Mouse (Mus musculus) CH12.LX (cell line): ENCODE measurements around the gene Pou4f2. TPM values are rescaled to one million over a fixed set of nuclear protein-coding genes. Genes with fewer than 3 reads are reported as not detected.

Experiments used
- DNase-seq: peaks from one replicate; pipeline ENCODE4 v3.0.0-alpha.2; 2013; ENCODE audit errors: extremely low read depth
- H3K27ac ChIP-seq: 2 replicates; pipeline ENCODE4 v1.5.1; 2012; ENCODE audit warnings: low read depth, mild to moderate bottlenecking, control low read depth, moderate library complexity; ENCODE audit not compliant: insufficient read depth
- H3K27me3 ChIP-seq: replicated peaks from 2 replicates; pipeline ENCODE3; 2012; ENCODE audit warnings: inconsistent platforms
- H3K36me3 ChIP-seq, 2 experiments: replicated peaks in 1 of 2; 2 replicates each; pipeline versions ENCODE3 to v1.6.1; 2012; ENCODE audit warnings: inconsistent platforms in 1 of 2, low read length in 1 of 2, mild to moderate bottlenecking in 1 of 2, mixed read lengths in 1 of 2, moderate library complexity in 1 of 2; ENCODE audit not compliant: control insufficient read depth in 1 of 2, insufficient read depth in 1 of 2
- H3K4me1 ChIP-seq, 2 experiments: 2 replicates each; pipeline ENCODE4 v1.6.1; 2012; ENCODE audit warnings: inconsistent platforms in 1 of 2, moderate library complexity in 1 of 2; ENCODE audit not compliant: insufficient read depth in 2 of 2, control insufficient read depth in 1 of 2
- H3K4me2 ChIP-seq: 2 replicates; pipeline ENCODE4 v1.6.1; 2012; ENCODE audit warnings: low read depth, mild to moderate bottlenecking, control low read depth; ENCODE audit not compliant: poor library complexity, insufficient read depth, severe bottlenecking
- H3K4me3 ChIP-seq, 3 experiments: fragments of 150-350 bp in 1 of 3; sonication (generic) in 1 of 3; replicated peaks in 1 of 3; 2 replicates each; pipeline versions ENCODE3 to v1.5.1; 2011 to 2012; ENCODE audit warnings: low read depth in 2 of 3, low read length in 2 of 3, mild to moderate bottlenecking in 2 of 3, moderate library complexity in 2 of 3, control low read depth in 1 of 3, improper control_type of control experiment in 1 of 3, inconsistent platforms in 1 of 3, mixed read lengths in 1 of 3; ENCODE audit not compliant: poor library complexity in 1 of 3
- H3K79me2 ChIP-seq: replicated peaks from 2 replicates; pipeline ENCODE4 v1.6.1; 2012; ENCODE audit warnings: mild to moderate bottlenecking, moderate library complexity; ENCODE audit not compliant: control insufficient read depth, poor library complexity, insufficient read depth, severe bottlenecking; ENCODE audit errors: extremely low read depth
- H3K9ac ChIP-seq: 2 replicates; pipeline ENCODE4 v1.6.1; 2012; ENCODE audit warnings: low read depth, mild to moderate bottlenecking, control low read depth, moderate library complexity; ENCODE audit not compliant: insufficient read depth
- H3K9me3 ChIP-seq: replicated peaks from 2 replicates; pipeline ENCODE3; 2012; ENCODE audit warnings: low read length, inconsistent platforms, mixed read lengths
- CHD1 ChIP-seq: IDR thresholded peaks from 2 replicates; pipeline ENCODE4 v1.6.1; 2012; ENCODE audit warnings: low read depth, low read length, improper control_type of control experiment, inconsistent platforms
- CTCF ChIP-seq, 2 experiments: IDR thresholded peaks in 1 of 2; conservative IDR thresholded peaks in 1 of 2; 2 replicates each; pipeline ENCODE4 v1.5.1; 2011 to 2012; ENCODE audit warnings: low read depth in 2 of 2, low read length in 2 of 2, improper control_type of control experiment in 1 of 2, inconsistent platforms in 1 of 2, mild to moderate bottlenecking in 1 of 2, moderate library complexity in 1 of 2
- E2F4 ChIP-seq: IDR thresholded peaks from 2 replicates; pipeline ENCODE4 v1.6.1; 2011; ENCODE audit warnings: low read depth, low read length, improper control_type of control experiment; ENCODE audit not compliant: insufficient replicate concordance
- ELF1 ChIP-seq: IDR thresholded peaks from 2 replicates; pipeline ENCODE4 v1.6.1; 2014; ENCODE audit warnings: low read depth, mild to moderate bottlenecking, inconsistent platforms, low read length, improper control_type of control experiment
- EP300 ChIP-seq: IDR thresholded peaks from 2 replicates; pipeline ENCODE4 v1.6.1; 2011; ENCODE audit warnings: low read length, improper control_type of control experiment
- ETS1 ChIP-seq: conservative IDR thresholded peaks from 2 replicates; pipeline ENCODE4 v1.6.1; 2012; ENCODE audit warnings: low read depth, mild to moderate bottlenecking, inconsistent platforms, low read length, improper control_type of control experiment, moderate library complexity
- GABPA ChIP-seq: IDR thresholded peaks from 2 replicates; pipeline ENCODE4 v1.6.1; 2012; ENCODE audit warnings: low read depth, low read length, improper control_type of control experiment, inconsistent platforms; ENCODE audit not compliant: insufficient replicate concordance
- HCFC1 ChIP-seq: IDR thresholded peaks from 2 replicates; pipeline ENCODE4 v1.6.1; 2012; ENCODE audit warnings: low read depth, mild to moderate bottlenecking, inconsistent platforms, low read length, improper control_type of control experiment
- IRF4 ChIP-seq: IDR thresholded peaks from 2 replicates; pipeline ENCODE4 v1.6.1; 2014; ENCODE audit warnings: low read depth, mild to moderate bottlenecking, inconsistent platforms, low read length, improper control_type of control experiment
- JUN ChIP-seq: IDR thresholded peaks from 2 replicates; pipeline ENCODE4 v1.6.1; 2011; ENCODE audit warnings: low read depth, mild to moderate bottlenecking, low read length, improper control_type of control experiment, moderate library complexity; ENCODE audit not compliant: insufficient read depth
- MAFK ChIP-seq: IDR thresholded peaks from 2 replicates; pipeline ENCODE4 v1.6.1; 2011; ENCODE audit warnings: low read length, improper control_type of control experiment; ENCODE audit not compliant: insufficient replicate concordance
- MAX ChIP-seq: IDR thresholded peaks from 2 replicates; pipeline ENCODE4 v1.6.1; 2011; ENCODE audit warnings: low read length, improper control_type of control experiment
- MAZ ChIP-seq: IDR thresholded peaks from 2 replicates; pipeline ENCODE4 v1.6.1; 2012; ENCODE audit warnings: low read depth, mild to moderate bottlenecking, inconsistent platforms, low read length, improper control_type of control experiment, moderate library complexity
- MXI1 ChIP-seq: IDR thresholded peaks from 2 replicates; pipeline ENCODE4 v1.6.1; 2011; ENCODE audit warnings: mild to moderate bottlenecking, low read depth, low read length, improper control_type of control experiment
- MYC ChIP-seq: IDR thresholded peaks from 2 replicates; pipeline ENCODE4 v1.6.1; 2011; ENCODE audit warnings: low read depth, mild to moderate bottlenecking, improper control_type of control experiment, low read length
- NELFE ChIP-seq: IDR thresholded peaks from 2 replicates; pipeline ENCODE4 v1.6.1; 2011; ENCODE audit warnings: low read depth, low read length, improper control_type of control experiment
- NRF1 ChIP-seq: IDR thresholded peaks from 2 replicates; pipeline ENCODE4 v1.6.1; 2014; ENCODE audit warnings: low read depth, mild to moderate bottlenecking, inconsistent platforms, low read length, improper control_type of control experiment, moderate library complexity
- PAX5 ChIP-seq: IDR thresholded peaks from 2 replicates; pipeline ENCODE4 v1.6.1; 2012; ENCODE audit warnings: low read length, inconsistent platforms, mixed read lengths
- POLR2AphosphoS2 ChIP-seq: IDR thresholded peaks from 2 replicates; pipeline ENCODE4 v1.6.1; 2011; ENCODE audit warnings: low read depth, low read length, improper control_type of control experiment
- RAD21 ChIP-seq: IDR thresholded peaks from 2 replicates; pipeline ENCODE4 v1.6.1; 2011; ENCODE audit warnings: low read depth, mild to moderate bottlenecking, low read length, improper control_type of control experiment, moderate library complexity
- SIN3A ChIP-seq: IDR thresholded peaks from 2 replicates; pipeline ENCODE4 v1.6.1; 2012; ENCODE audit warnings: low read length, improper control_type of control experiment, inconsistent platforms
- SMC3 ChIP-seq: IDR thresholded peaks from 2 replicates; pipeline ENCODE4 v1.6.1; 2011; ENCODE audit warnings: low read depth, low read length, improper control_type of control experiment
- TBP ChIP-seq: conservative IDR thresholded peaks from 2 replicates; pipeline ENCODE4 v1.6.1; 2011; ENCODE audit warnings: low read depth, low read length, improper control_type of control experiment
- TCF12 ChIP-seq: IDR thresholded peaks from 2 replicates; pipeline ENCODE4 v1.6.1; 2014; ENCODE audit warnings: low read depth, mild to moderate bottlenecking, inconsistent platforms, low read length, improper control_type of control experiment
- USF1 ChIP-seq: IDR thresholded peaks from 2 replicates; pipeline ENCODE4 v1.6.1; 2014; ENCODE audit warnings: low read depth, mild to moderate bottlenecking, inconsistent platforms, low read length, improper control_type of control experiment
- USF2 ChIP-seq: conservative IDR thresholded peaks from 2 replicates; pipeline ENCODE4 v1.6.1; 2011; ENCODE audit warnings: low read depth, low read length, improper control_type of control experiment
- ZC3H11A ChIP-seq: IDR thresholded peaks from 2 replicates; pipeline ENCODE4 v1.6.1; 2012; ENCODE audit warnings: low read depth, mild to moderate bottlenecking, inconsistent platforms, low read length, improper control_type of control experiment
- ZKSCAN1 ChIP-seq: IDR thresholded peaks from 2 replicates; pipeline ENCODE4 v1.6.1; 2012; ENCODE audit warnings: low read depth, inconsistent platforms, low read length, improper control_type of control experiment, borderline replicate concordance
- ZNF384 ChIP-seq: IDR thresholded peaks from 2 replicates; pipeline ENCODE4 v1.6.1; 2012; ENCODE audit warnings: low read depth, low read length, improper control_type of control experiment, inconsistent platforms
- dilution Hi-C: fragments of 300-500 bp; cut with MboI; formaldehyde crosslinking; loops from 2 replicates; pipeline ENCODE4 v1.14.3; 2020; ENCODE audit warnings: low sequenced_read_pairs; ENCODE audit not compliant: extremely low pct_unique_long_range_greater_than_20kb, extremely low pct_ligation_motif_present
- in situ Hi-C: fragments of 300-500 bp; cut with MboI; formaldehyde crosslinking; loops from 3 replicates; pipeline ENCODE4 v1.14.3; 2019; ENCODE audit warnings: low sequenced_read_pairs, low pct_ligation_motif_present, low pct_unique_long_range_greater_than_20kb, mixed read lengths
- polyA plus RNA-seq: library from polyadenylated mRNA; unstranded; fragments of >175 nt; gene quantifications from 2 replicates; pipeline ENCODE4 v1.2.1, GENCODE M21; 2012; ENCODE audit warnings: low read depth; ENCODE audit not compliant: insufficient read length
- total RNA-seq, 2 experiments: library from RNA; depleted of rRNA; stranded (reverse); fragments of 300-350 nt in 1 of 2; fragments of >200 nt in 1 of 2; gene quantifications; 2 replicates each; pipeline ENCODE4 v1.2.3; 2012 to 2014

The Pou4f2 gene
- total and polyA plus RNA-seq, 3 experiments = not detected

GRCm38 (mm10) chr8:78426455-78426854, 10.0 kb downstream of the Pou4f2 start:
- no peak for DNase-seq
- TF ChIP-seq ZNF384 (no peak), ETS1 (no peak), RAD21 (no peak), ZC3H11A (no peak), NELFE (no peak), MAFK (no peak), MYC (no peak), USF1 (no peak), JUN (no peak), IRF4 (no peak), E2F4 (no peak), ELF1 (no peak), USF2 (no peak), MXI1 (no peak), CHD1 (no peak), POLR2AphosphoS2 (no peak), NRF1 (no peak), MAX (no peak), TBP (no peak), TCF12 (no peak)
- no peaks in the 10 kb centered on the region for H3K9me3 ChIP-seq
- H3K79me2 ChIP-seq = no peaks in the 10 kb centered on the region
- in situ Hi-C loops (no loop called here), dilution Hi-C loops (no loop called here)
- H3K4me2 ChIP-seq = no peak overlapping the region
- H3K36me3 ChIP-seq = no peaks in the 10 kb centered on the region
- no peaks in the 10 kb centered on the region for H3K27me3 ChIP-seq
- H3K27ac ChIP-seq = no peak overlapping the region
- no peak overlapping the region for H3K9ac ChIP-seq
- no peak overlapping the region for H3K4me3 ChIP-seq
- H3K4me1 ChIP-seq = peaks cover 0 to 6% of the 10 kb centered on the region in 2 experiments; a peak in 2 of 4 replicates

DNA sequence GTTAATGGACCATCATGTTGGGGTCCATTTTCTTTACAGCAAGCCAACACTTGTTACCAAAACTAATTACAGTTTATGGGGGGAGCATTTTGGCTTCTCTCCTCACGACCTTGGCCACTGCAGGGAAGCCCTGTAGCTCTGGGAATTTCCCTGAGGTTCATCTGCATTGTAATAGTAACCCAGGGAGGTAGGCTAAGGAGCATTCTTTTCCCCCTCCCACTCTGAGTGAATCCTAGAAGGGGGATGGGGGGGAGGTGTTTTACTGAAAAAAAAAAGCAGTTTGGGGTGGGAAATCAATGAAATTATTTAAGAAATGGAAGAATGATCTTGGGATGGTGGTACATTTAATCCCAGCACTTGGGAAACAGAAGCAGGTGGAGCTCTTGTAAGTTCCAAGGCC, 12.5 kb downstream of the Pou4f2 start:
- Histone ChIP-seq H3K4me1 (peaks cover 0 to 6% of the 10 kb centered on the region in 2 experiments; a peak in 2 of 4 replicates), H3K27ac (no peak overlapping the region), H3K36me3 (no peaks in the 10 kb centered on the region), H3K4me3 (no peak overlapping the region), H3K4me2 (no peak overlapping the region), H3K79me2 (no peaks in the 10 kb centered on the region), H3K9ac (no peak overlapping the region), H3K9me3 (no peaks in the 10 kb centered on the region), H3K27me3 (no peaks in the 10 kb centered on the region)
- no peak for DNase-seq
- no peak for TF ChIP-seq CTCF (conservative IDR thresholded peaks at IDR 0.05 in 1 of 2, IDR thresholded peaks at IDR 0.05 in 1 of 2; ENCODE audit: low read depth in 2 of 2, low read length in 2 of 2)
- TF ChIP-seq RAD21 = no peak
- TF ChIP-seq ZNF384 = no peak
- no peak for TF ChIP-seq MYC
- TF ChIP-seq SIN3A = no peak
- TF ChIP-seq EP300 = no peak
- no peak for TF ChIP-seq NELFE
- TF ChIP-seq NRF1 = no peak
- TF ChIP-seq GABPA = no peak
- no peak for TF ChIP-seq ZC3H11A
- no peak for TF ChIP-seq USF1
- no peak for TF ChIP-seq HCFC1
- no peak for TF ChIP-seq ZKSCAN1
- TF ChIP-seq MAZ = no peak
- TF ChIP-seq SMC3 = no peak
- TF ChIP-seq PAX5 = no peak
- in situ Hi-C loops = no loop called here
- dilution Hi-C loops = no loop called here
